ENCODE assay signal across 20 mouse cellular contexts in genomic region chr16:22236814-22237213, GRCm38 (mm10). TPM values are rescaled to one million over a fixed set of nuclear protein-coding genes. Genes with fewer than 3 reads are reported as not detected.
DNase-seq lines count a peak whose midpoint lies in the region; ATAC-seq and TF ChIP-seq lines count a peak whose summit lies in the region.
"Had no signal": no experiment of that assay in that cellular context is flagged by ENCODE, and none has a peak within 500 bp of the region (broad histone marks: within the 10 kb centered on the region; RNA-seq: fewer than 3 reads in every experiment).

No protein-coding gene starts in this region.

- peak; percentile 45 for TF ChIP-seq CTCF in layer of hippocampus, adult 2 months (conservative IDR thresholded peaks at IDR 0.05)
- peak; percentile 43; the same call in 1 of the 2 replicates for TF ChIP-seq CTCF in thymus, adult 2 months (IDR thresholded peaks at IDR 0.05; ENCODE audit: borderline replicate concordance, control insufficient read depth, extremely low read depth, insufficient read depth, low read length, poor library complexity)
- peak; percentile 48 for TF ChIP-seq CTCF in stomach, postnatal 0 days (IDR thresholded peaks at IDR 0.05; ENCODE audit: low read depth)

- peak; percentile 49 for DNase-seq in forebrain, embryonic 11.5 days (ENCODE audit: low spot score)
- DNase-seq in layer of hippocampus, adult 2 months (ENCODE audit: low spot score in 2 of 2): no peak
- DNase-seq in layer of hippocampus, adult 8-10 months (ENCODE audit: low spot score in 2 of 2): no peak
- no peak for DNase-seq in thymus, adult 2 months
- no peak for DNase-seq in thymus, postnatal 36 days
- DNase-seq in stomach, postnatal 0 days (ENCODE audit: low spot score): no peak
- no peak for DNase-seq in layer of hippocampus, adult 9-11 months
- DNase-seq: adrenal gland, postnatal 10 days; cerebellum, postnatal 14 days; gastrocnemius, postnatal 25 days; kidney, postnatal 25 days; layer of hippocampus, postnatal 36 days; left cerebral cortex, postnatal 4 days; midbrain, embryonic 14.5 days; right cerebral cortex, postnatal 14 days had no signal

- ATAC-seq in forebrain, embryonic 11.5 days (replicated peaks; ENCODE audit: low FRiP score): no peak
- ATAC-seq in forebrain, embryonic 16.5 days: no peak
- no peak for ATAC-seq in stomach, postnatal 0 days (ENCODE audit: low FRiP score, low TSS enrichment)

- H3K9ac ChIP-seq in forebrain, embryonic 11.5 days (ENCODE audit: low read length): no peak overlapping the region
- no peak overlapping the region for H3K9ac ChIP-seq in forebrain, embryonic 16.5 days (replicated peaks; ENCODE audit: low read depth, low read length)
- no peak overlapping the region for H3K9ac ChIP-seq in stomach, postnatal 0 days (ENCODE audit: low read length)
- H3K9ac ChIP-seq: heart, embryonic 13.5 days; neural tube, embryonic 12.5 days had no signal

- TF ChIP-seq EP300 in stomach, postnatal 0 days (optimal IDR thresholded peaks at IDR 0.05): no peak

- H3K4me1 ChIP-seq in forebrain, embryonic 11.5 days (replicated peaks; ENCODE audit: control insufficient read depth, insufficient read depth, low read length): peaks cover 4% of the 10 kb centered on the region
- H3K4me1 ChIP-seq in forebrain, embryonic 16.5 days (replicated peaks; ENCODE audit: control insufficient read depth, insufficient read depth, low read length): peaks cover 2% of the 10 kb centered on the region; the same call in 1 of the 2 replicates
- no peaks in the 10 kb centered on the region for H3K4me1 ChIP-seq in thymus, adult 2 months (replicated peaks; ENCODE audit: control insufficient read depth, insufficient read depth, low read length)
- no peaks in the 10 kb centered on the region for H3K4me1 ChIP-seq in stomach, postnatal 0 days (replicated peaks; ENCODE audit: control insufficient read depth, insufficient read depth)
- H3K4me1 ChIP-seq: heart, embryonic 13.5 days; neural tube, embryonic 12.5 days had no signal

- H3K27ac ChIP-seq in forebrain, embryonic 11.5 days (ENCODE audit: low read depth, low read length): no peak overlapping the region
- no peak overlapping the region for H3K27ac ChIP-seq in forebrain, embryonic 16.5 days (ENCODE audit: low read length)
- H3K27ac ChIP-seq in layer of hippocampus, adult 2 months: no peak overlapping the region
- H3K27ac ChIP-seq in thymus, adult 2 months (ENCODE audit: control insufficient read depth, insufficient read depth, low read length): no peak overlapping the region
- no peak overlapping the region for H3K27ac ChIP-seq in stomach, postnatal 0 days (replicated peaks)
- H3K27ac ChIP-seq: embryonic facial prominence, embryonic 10.5 days; heart, embryonic 13.5 days; neural tube, embryonic 12.5 days had no signal

- 94% methylated on average over 16 of the region's 16 CpGs for WGBS in forebrain, embryonic 11.5 days
- 91% methylated on average over 16 of the region's 16 CpGs for WGBS in forebrain, embryonic 16.5 days
- WGBS in thymus, adult 2 months: 95% methylated on average over 16 of the region's 16 CpGs
- 91% methylated on average over 16 of the region's 16 CpGs for WGBS in stomach, postnatal 0 days

- peaks cover 2% of the 10 kb centered on the region; the same call in 1 of the 2 replicates for H3K36me3 ChIP-seq in forebrain, embryonic 11.5 days (ENCODE audit: control insufficient read depth, insufficient read depth, low read length)
- peaks cover 7% of the 10 kb centered on the region for H3K36me3 ChIP-seq in forebrain, embryonic 16.5 days (ENCODE audit: control insufficient read depth, insufficient read depth)
- peaks cover 7% of the 10 kb centered on the region; the same call in 1 of the 2 replicates for H3K36me3 ChIP-seq in thymus, adult 2 months (ENCODE audit: control insufficient read depth, insufficient read depth, low read length)
- no peaks in the 10 kb centered on the region for H3K36me3 ChIP-seq in stomach, postnatal 0 days (ENCODE audit: control insufficient read depth, insufficient read depth, low read length)

- H3K4me2 ChIP-seq in forebrain, embryonic 11.5 days (ENCODE audit: low read depth, low read length, severe bottlenecking): no peak overlapping the region
- no peak overlapping the region for H3K4me2 ChIP-seq in forebrain, embryonic 16.5 days (ENCODE audit: low read length)
- no peak overlapping the region for H3K4me2 ChIP-seq in stomach, postnatal 0 days (replicated peaks; ENCODE audit: low read depth)
- H3K4me2 ChIP-seq: heart, embryonic 13.5 days; neural tube, embryonic 12.5 days had no signal

- no peaks in the 10 kb centered on the region for H3K9me3 ChIP-seq in forebrain, embryonic 11.5 days (ENCODE audit: control insufficient read depth, low read length)
- no peaks in the 10 kb centered on the region for H3K9me3 ChIP-seq in forebrain, embryonic 16.5 days (ENCODE audit: control insufficient read depth, low read length)
- H3K9me3 ChIP-seq in stomach, postnatal 0 days (ENCODE audit: control insufficient read depth, low read length): no peaks in the 10 kb centered on the region
- H3K9me3 ChIP-seq: embryonic facial prominence, embryonic 10.5 days; heart, embryonic 13.5 days; neural tube, embryonic 12.5 days had no signal

- no peak for TF ChIP-seq POLR2A in thymus, adult 2 months (IDR thresholded peaks at IDR 0.05; ENCODE audit: control insufficient read depth, extremely low read depth, insufficient read depth, low read length, poor library complexity)

- H3K27me3 ChIP-seq in forebrain, embryonic 11.5 days (ENCODE audit: control insufficient read depth, insufficient read depth, low read length): no peaks in the 10 kb centered on the region
- H3K27me3 ChIP-seq in forebrain, embryonic 16.5 days (replicated peaks; ENCODE audit: control insufficient read depth, insufficient read depth, low read length): no peaks in the 10 kb centered on the region
- H3K27me3 ChIP-seq in thymus, adult 2 months (ENCODE audit: control insufficient read depth, insufficient read depth, low read length): no peaks in the 10 kb centered on the region
- no peaks in the 10 kb centered on the region for H3K27me3 ChIP-seq in stomach, postnatal 0 days (ENCODE audit: control insufficient read depth, insufficient read depth, low read length)
- H3K27me3 ChIP-seq: heart, embryonic 13.5 days; neural tube, embryonic 12.5 days had no signal

- H3K4me3 ChIP-seq in forebrain, embryonic 11.5 days (ENCODE audit: low read depth, low read length): no peak overlapping the region
- H3K4me3 ChIP-seq in forebrain, embryonic 16.5 days (replicated peaks; ENCODE audit: low read length): no peak overlapping the region
- no peak overlapping the region for H3K4me3 ChIP-seq in layer of hippocampus, adult 2 months
- H3K4me3 ChIP-seq in thymus, adult 2 months (ENCODE audit: control insufficient read depth, insufficient read depth, low read length): no peak overlapping the region
- H3K4me3 ChIP-seq in stomach, postnatal 0 days (ENCODE audit: low read depth, low read length): no peak overlapping the region
- H3K4me3 ChIP-seq: embryonic facial prominence, embryonic 10.5 days; erythroblast, embryonic 14.5 days; heart, embryonic 13.5 days; neural tube, embryonic 12.5 days had no signal

RNA-seq across cellular contexts. Expression of gene Tra2b, which starts 29.0 kb away (rescaled TPM):
- polyA plus RNA-seq in forebrain, embryonic 11.5 days (2014; fragmentation: Nextera tagmentation; extraction: Ambion mirVana): 484 and 514 TPM in 2 replicates
- polyA plus RNA-seq in forebrain, embryonic 16.5 days (2015; fragmentation: Nextera tagmentation; extraction: Ambion mirVana): 373 and 397 TPM in 2 replicates
- total RNA-seq in layer of hippocampus, adult 2 months (2021): 10 to 100 TPM; 76.7 to 83.6 TPM
- 10 to 100 TPM; 74.6 to 85.5 (median 80.0) TPM for total RNA-seq in layer of hippocampus, adult 8-10 months (2022)
- 67.9 and 70.4 TPM in 2 replicates for polyA plus RNA-seq in thymus, adult 2 months (2012; rRNA removed)
- polyA plus RNA-seq in stomach, postnatal 0 days (2015; fragmentation: Nextera tagmentation; extraction: Ambion mirVana): 144 and 152 TPM in 2 replicates
